Mouse (Mus musculus) hindbrain, postnatal 0 days (tissue): ENCODE data around the gene Zdhhc14. TPM values are rescaled to one million over a fixed set of nuclear protein-coding genes. Genes with fewer than 3 reads are reported as not detected.

ENCODE experiments used
- ATAC-seq: fragments of 200-750 bp; cut with Nextera tagmentation; 2 replicates; pipeline ENCODE4 v1.8.0; 2017; ENCODE audit warnings: mild to moderate bottlenecking, moderate TSS enrichment, moderate library complexity
- DNase-seq: peaks from one replicate; pipeline ENCODE4 v3.0.0-alpha.2; 2015; ENCODE audit warnings: low spot score
- H3K27ac ChIP-seq: fragments of 300-500 bp; sonication (generic); 2 replicates; pipeline ENCODE4 v1.5.1; 2014; ENCODE audit warnings: mild to moderate bottlenecking
- H3K27me3 ChIP-seq: fragments of 300-500 bp; sonication (generic); 2 replicates; pipeline ENCODE4 v1.6.1; 2014; ENCODE audit warnings: low read length, mixed read lengths; ENCODE audit not compliant: insufficient read depth
- H3K36me3 ChIP-seq: fragments of 300-500 bp; sonication (generic); 2 replicates; pipeline ENCODE4 v1.6.1; 2014; ENCODE audit warnings: low read length, mixed read lengths; ENCODE audit not compliant: insufficient read depth
- H3K4me1 ChIP-seq: fragments of 300-500 bp; sonication (generic); 2 replicates; pipeline ENCODE4 v1.6.1; 2014; ENCODE audit warnings: antibody characterized with exemption, low read length, mixed read lengths; ENCODE audit not compliant: insufficient read depth
- H3K4me2 ChIP-seq: fragments of 300-500 bp; sonication (generic); 2 replicates; pipeline ENCODE4 v1.6.1; 2014; ENCODE audit warnings: low read depth, mild to moderate bottlenecking, low read length, moderate library complexity, mixed read lengths
- H3K4me3 ChIP-seq: fragments of 300-500 bp; sonication (generic); 2 replicates; pipeline ENCODE4 v1.5.1; 2014; ENCODE audit warnings: low read length
- H3K9ac ChIP-seq: fragments of 300-500 bp; sonication (generic); replicated peaks from 2 replicates; pipeline ENCODE4 v1.6.1; 2014; ENCODE audit warnings: mild to moderate bottlenecking, low read length, moderate library complexity, mixed read lengths
- H3K9me3 ChIP-seq: fragments of 300-500 bp; sonication (generic); 2 replicates; pipeline ENCODE4 v1.6.1; 2016; ENCODE audit warnings: low read length, mixed read lengths
- CTCF ChIP-seq: IDR thresholded peaks from 2 replicates; pipeline ENCODE4 v1.5.1; 2016; ENCODE audit warnings: antibody characterized with exemption, control low read depth, low read depth
- WGBS: fragments of 180-500 bp; shearing (Covaris S2); extraction: QIAGEN DNeasy Blood & Tissue Kit; methylation state at CpG from one replicate; pipeline ENCODE4 v1.1.7; 2014; 5-methylcytosine and 5-hydroxymethylcytosine counted together
- polyA plus RNA-seq: library from polyadenylated mRNA; unstranded; fragments of >200 nt; fragmentation: Nextera tagmentation; extraction: Ambion mirVana; gene quantifications from 2 replicates; pipeline ENCODE4 v1.2.1, GENCODE M21; 2015
- total RNA-seq: library from RNA; depleted of rRNA; stranded (reverse); fragments of >200 nt; gene quantifications from 2 replicates; pipeline ENCODE4 v1.2.3, GENCODE M21; 2014; rRNA removed

Zdhhc14 gene
- total and polyA plus RNA-seq, 2 experiments from 2014 or later = 9.7 to 20.5 TPM

DNA sequence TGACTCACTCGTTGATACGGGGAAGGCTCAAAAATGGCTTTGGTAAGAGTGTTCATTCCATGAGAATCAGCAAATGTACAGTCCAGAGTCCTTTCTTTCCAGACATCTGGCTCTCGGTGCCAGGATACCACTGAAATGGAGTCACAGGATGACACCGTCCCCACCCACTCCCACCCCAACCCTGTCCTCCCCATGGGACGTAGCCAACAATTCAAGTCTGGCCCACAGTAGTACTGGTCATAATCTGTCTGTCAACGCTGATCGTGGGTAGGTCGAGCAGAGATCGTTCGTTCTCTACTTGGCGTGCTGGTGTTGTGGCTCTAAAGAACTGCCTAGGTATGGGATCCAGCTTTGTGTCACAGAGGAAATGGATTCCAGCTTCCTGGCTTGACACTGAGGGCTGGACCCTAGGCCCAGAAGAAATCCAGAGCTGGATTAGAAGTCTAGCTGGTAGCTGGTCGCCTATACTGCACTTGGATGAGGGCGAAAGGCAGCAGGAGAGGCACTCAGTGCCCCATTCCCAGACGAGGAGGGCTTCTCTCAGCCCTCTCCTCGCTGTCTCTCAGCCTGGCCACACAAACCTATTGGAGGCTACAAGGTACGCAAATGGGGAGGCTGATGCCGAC lies 307.2 kb downstream of the Zdhhc14 start:
- no peak overlapping the region for H3K9ac ChIP-seq
- H3K27ac ChIP-seq = no peak overlapping the region
- ATAC-seq (no peak), DNase-seq (no peak)
- 83% methylated on average over 17 of the region's 17 CpGs for WGBS
- no peak for TF ChIP-seq CTCF
- H3K27me3 ChIP-seq = no peaks in the 10 kb centered on the region; the same call in 1 of the 2 replicates
- H3K9me3 ChIP-seq = no peaks in the 10 kb centered on the region
- H3K4me1 ChIP-seq = no peaks in the 10 kb centered on the region
- no peak overlapping the region for H3K4me3 ChIP-seq
- H3K36me3 ChIP-seq = no peaks in the 10 kb centered on the region
- no peak overlapping the region for H3K4me2 ChIP-seq

DNA sequence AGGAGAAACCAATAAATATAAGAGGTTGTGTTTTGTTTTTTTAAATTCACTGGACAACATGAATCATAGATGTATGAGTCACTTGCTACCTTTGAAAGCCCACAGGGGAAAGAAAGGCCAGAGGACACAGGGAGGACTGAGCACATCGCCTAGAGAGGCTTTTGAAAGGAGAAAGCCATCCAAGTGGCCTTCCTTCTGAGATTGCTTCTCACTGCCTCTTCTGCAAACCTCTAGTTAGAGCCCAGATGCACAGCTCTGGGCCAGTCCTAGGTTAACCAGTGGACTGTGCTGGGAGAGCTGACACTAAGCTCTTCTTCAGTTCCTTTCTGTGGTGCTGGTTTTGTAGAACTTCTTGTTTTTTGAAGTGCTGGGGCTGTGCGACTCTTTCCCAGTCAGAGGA lies 307.9 kb downstream of the Zdhhc14 start:
- Histone ChIP-seq H3K36me3 (no peaks in the 10 kb centered on the region), H3K9me3 (no peaks in the 10 kb centered on the region), H3K27me3 (no peaks in the 10 kb centered on the region; the same call in 1 of the 2 replicates), H3K9ac (no peak overlapping the region), H3K4me2 (no peak overlapping the region), H3K4me1 (no peaks in the 10 kb centered on the region), H3K4me3 (no peak overlapping the region), H3K27ac (no peak overlapping the region)
- DNase-seq (no peak), ATAC-seq (no peak)
- no peak for TF ChIP-seq CTCF
- WGBS = 90% methylated on average over 2 of the region's 2 CpGs

DNA sequence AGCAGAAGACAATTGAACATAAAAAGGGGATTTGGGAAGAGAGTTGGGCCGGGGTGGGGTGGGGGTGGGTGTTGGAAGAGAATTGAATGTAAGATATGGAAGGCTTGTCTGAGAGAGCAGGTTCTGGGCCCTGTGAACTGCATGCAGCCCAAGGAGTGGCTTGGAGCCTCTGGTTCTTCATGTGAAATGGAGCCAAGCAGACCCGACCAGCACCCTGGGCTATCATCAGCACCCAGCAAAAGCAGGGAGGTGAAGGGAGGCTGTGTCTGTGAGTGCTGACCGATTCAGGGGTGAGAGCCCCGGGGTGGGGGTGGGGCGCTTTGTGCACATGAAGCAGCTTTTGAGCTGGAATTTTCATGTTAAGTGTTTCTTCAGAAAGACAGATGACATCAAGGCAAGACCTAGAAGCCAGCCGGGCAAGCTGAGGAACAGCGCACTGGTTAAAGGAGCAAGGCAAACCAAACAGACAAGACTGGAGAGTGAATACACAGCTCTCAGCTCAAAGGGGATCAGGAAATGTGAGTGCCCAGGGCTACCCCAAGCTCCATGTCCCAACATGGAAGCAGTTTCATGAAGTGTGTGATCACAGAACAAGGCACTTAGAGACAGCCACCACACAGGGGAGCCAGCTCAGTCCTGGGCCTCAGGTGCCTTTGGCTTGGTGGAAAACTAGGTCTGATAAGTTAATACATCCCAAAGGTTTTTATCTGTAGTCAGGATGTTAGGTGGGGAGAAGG lies 308.6 kb downstream of the Zdhhc14 start:
- Histone ChIP-seq H3K36me3 (no peaks in the 10 kb centered on the region), H3K9ac (no peak overlapping the region), H3K4me1 (no peaks in the 10 kb centered on the region), H3K9me3 (no peaks in the 10 kb centered on the region), H3K27me3 (no peaks in the 10 kb centered on the region), H3K27ac (no peak overlapping the region), H3K4me2 (no peak overlapping the region), H3K4me3 (no peak overlapping the region)
- no peak for TF ChIP-seq CTCF
- no peak for ATAC-seq
- DNase-seq = no peak
- WGBS = 84% methylated on average over 7 of the region's 7 CpGs

GRCm38 (mm10) chr17:5801761-5802655 lies 309.7 kb downstream of the Zdhhc14 start:
- Histone ChIP-seq H3K27ac (no peak overlapping the region), H3K9me3 (no peaks in the 10 kb centered on the region), H3K27me3 (no peaks in the 10 kb centered on the region), H3K4me3 (no peak overlapping the region), H3K4me2 (no peak overlapping the region), H3K4me1 (no peaks in the 10 kb centered on the region), H3K36me3 (no peaks in the 10 kb centered on the region), H3K9ac (no peak overlapping the region)
- WGBS = 74% methylated on average over 17 of the region's 17 CpGs
- no peak for TF ChIP-seq CTCF
- DNase-seq (no peak), ATAC-seq (no peak)

GRCm38 (mm10) chr17:5802656-5802955 lies 310.2 kb downstream of the Zdhhc14 start:
- Histone ChIP-seq H3K4me1 (no peaks in the 10 kb centered on the region), H3K27ac (no peak overlapping the region), H3K4me2 (no peak overlapping the region), H3K4me3 (no peak overlapping the region), H3K9ac (no peak overlapping the region), H3K36me3 (no peaks in the 10 kb centered on the region), H3K9me3 (no peaks in the 10 kb centered on the region), H3K27me3 (no peaks in the 10 kb centered on the region)
- DNase-seq = no peak
- WGBS = 86% methylated on average over 5 of the region's 5 CpGs
- no peak for TF ChIP-seq CTCF
- no peak for ATAC-seq

Other genes starting within 250 kb of the Zdhhc14 start
- 0.84 and 1.5 TPM in 2 replicates for gene Ldhal6b, start 73.8 kb upstream of the Zdhhc14 start, total RNA-seq
- not detected in 2 replicates for gene Ldhal6b, start 73.8 kb upstream of the Zdhhc14 start, polyA plus RNA-seq
- 57.0 and 67.1 TPM in 2 replicates for gene Tmem242, start 52.3 kb upstream of the Zdhhc14 start, total RNA-seq
- 134 and 147 TPM in 2 replicates for gene Tmem242, start 52.3 kb upstream of the Zdhhc14 start, polyA plus RNA-seq